Mouse (Mus musculus): ENCODE measurements at regions not wholly inside any gene's neighbourhood (a gene's known extent, or its start where the extent isn't known, plus 50 kb on each side); places are given as distances from the start of the nearest gene placed in this dataset.

- Histone ChIP-seq H3K36me3 (no peaks in the 10 kb centered on the region), H3K27ac (replicated peaks) (no peak overlapping the region), H3K4me3 (no peak overlapping the region), H3K9ac (replicated peaks) (no peak overlapping the region), H3K27me3 (no peaks in the 10 kb centered on the region), H3K9me3 (no peaks in the 10 kb centered on the region), H3K4me2 (replicated peaks) (no peak overlapping the region), H3K4me1 (0 out of 2 replicates have a peak, but pooled peaks cover 6% of the 10 kb centered on the region)
- ATAC-seq (replicated peaks) = peak; percentile 78; the same call in 1 of the 2 replicates
- 18% methylated on average over 3 of the region's 3 CpGs for WGBS
These were observed 543.5 kb upstream of the Vwc2 start for GRCm38 (mm10) chr11:10570489-10570888.

All from forebrain, embryonic 15.5 days (tissue).